Mouse (Mus musculus) layer of hippocampus, postnatal 36 days (tissue): ENCODE results near the gene Ppp1r15a. TPM values are rescaled to one million over a fixed set of nuclear protein-coding genes. Genes with fewer than 3 reads are reported as not detected.
"Not testable (repeated sequence)": the region's sequence is repeated elsewhere in the genome, so short reads cannot be mapped to it uniquely, and the experiment has no call there.

ENCODE experiments used
- DNase-seq, 2 experiments: peaks; one replicate each; pipeline ENCODE4 v3.0.0; 2022
- total RNA-seq, 2 experiments: library from RNA; stranded (reverse); gene quantifications; 2 replicates each; pipeline ENCODE4 v1.2.3; 2021

Gene Ppp1r15a
- total RNA-seq, 2 experiments from 2014 or later = 17.4 to 20.0 TPM

DNA sequence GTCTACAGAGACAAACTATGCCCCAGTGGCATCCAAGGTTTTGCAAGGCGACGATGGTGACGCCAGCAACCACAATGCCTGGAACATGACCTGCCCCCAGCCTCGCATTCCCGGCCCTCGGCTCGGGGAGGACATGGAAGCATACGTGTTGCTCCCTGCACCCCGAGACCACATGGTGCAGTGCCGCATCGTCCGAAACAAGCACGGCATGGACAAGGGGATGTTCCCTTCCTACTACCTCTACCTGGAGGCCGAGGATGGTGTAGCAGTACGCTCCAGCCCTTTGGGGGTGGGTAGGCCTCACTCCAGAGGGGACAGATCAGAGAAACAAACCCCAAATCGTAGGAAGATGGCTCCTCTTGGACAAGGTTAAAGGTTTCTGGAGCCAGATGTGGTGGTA lies 7.5 kb downstream of the Ppp1r15a start:
- no peak for DNase-seq

DNA sequence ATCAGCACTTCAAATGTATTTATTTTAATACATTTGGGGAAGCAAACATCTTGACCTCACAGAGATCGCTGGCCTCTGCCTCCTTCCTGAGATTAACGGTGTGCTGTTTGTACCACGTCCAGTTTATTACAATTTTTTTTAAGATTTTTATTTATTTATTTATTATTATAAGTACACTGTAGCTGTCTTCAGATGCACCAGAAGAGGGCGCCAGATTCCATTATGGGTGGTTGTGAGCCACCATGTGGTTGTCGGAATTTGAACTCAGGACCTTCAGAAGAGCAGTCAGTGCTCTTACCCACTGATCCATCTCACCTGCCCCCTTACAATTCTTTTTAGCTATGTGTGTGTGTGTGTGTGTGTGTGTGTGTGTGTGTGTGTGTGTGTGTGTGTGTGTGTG lies 9.2 kb downstream of the Ppp1r15a start:
- not testable (repeated sequence) for DNase-seq

DNA sequence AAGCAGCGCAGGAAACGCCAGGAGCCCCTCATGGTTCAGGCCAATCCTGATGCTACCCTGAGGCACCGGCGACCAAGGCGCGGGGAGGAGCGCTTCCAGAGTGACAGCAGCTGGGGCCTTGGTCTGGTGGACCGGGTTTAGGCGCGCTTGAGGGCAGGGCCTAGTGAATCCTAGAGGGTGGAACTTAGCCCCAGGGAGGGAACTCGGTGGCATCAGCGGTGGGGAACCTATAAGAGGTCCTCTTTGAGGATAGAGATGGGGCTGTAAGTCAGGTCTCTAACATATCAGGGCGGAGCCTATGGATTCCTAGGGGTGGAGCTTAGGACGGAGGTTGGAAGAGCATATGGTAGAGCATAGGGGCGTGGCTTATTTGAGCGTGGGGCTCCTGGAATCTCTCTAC lies 10.6 kb downstream of the Ppp1r15a start:
- no peak for DNase-seq

DNA sequence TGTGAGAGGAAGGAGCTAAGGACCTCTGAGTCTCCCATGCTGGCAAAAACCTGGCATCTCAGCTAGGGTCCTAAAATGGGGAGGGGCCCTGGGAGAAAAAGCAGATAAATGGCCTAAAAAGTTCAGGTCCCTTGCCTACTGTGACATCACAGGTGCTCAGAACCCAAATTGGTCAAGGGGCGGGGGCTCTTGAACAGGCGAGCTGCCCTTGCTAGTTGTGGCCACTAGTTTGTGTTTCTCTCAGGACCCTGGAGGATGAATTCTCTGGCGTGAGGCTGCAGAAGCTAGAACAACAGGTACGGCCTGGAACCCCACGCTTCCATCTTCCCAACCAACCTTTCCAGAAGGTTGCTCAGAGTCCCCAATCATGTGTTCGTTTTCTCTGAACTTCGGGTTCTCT lies 11.7 kb downstream of the Ppp1r15a start:
- DNase-seq = no peak

DNA sequence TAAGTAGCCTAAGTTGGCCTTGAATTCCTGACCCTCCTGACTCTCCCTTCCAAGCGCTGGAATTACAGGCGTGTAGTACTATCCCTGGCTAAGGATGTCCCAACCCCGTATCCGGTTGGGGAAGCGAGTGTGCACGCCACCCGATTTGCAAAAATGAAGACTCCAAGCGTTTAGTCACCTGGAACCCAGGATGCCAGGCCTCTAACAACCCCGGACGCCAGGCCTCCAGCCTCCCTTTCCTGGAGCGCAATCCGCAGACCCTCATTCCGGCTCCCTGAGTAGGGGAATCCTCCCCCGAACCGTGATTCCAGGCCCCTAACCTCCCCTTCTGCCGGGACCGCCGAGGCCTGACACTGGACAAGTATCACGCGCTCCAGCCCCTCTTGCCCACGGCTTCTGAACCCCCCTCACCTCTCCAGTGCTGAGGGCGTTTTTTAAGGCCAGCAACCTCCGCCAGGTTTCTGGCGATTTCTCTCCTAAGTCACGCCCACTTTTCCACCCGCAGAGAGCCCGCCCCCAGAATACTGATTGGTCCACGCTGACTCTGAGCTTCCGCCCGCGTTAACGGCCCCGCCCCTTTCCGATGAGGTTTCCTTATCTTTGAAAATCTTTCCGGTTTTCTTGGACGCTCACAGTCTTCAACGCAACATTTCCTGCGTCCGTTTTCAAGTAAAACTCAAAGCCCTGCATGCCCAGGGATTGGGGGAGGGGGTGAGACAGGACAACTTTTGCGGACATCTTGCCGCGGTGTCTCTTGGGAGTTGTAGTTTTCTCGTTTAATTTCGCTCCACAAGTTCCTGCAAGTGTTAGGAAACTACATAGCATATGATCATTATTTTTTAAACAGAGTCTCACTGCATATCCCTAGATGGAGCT lies 15.9 kb downstream of the Ppp1r15a start, which contains the start of gene Nucb1:
Gene Nucb1, minus strand, starts transcription at position 495 of the 876 bp plus-strand sequence.
- peak; percentile 88 to 89 for DNase-seq

DNA sequence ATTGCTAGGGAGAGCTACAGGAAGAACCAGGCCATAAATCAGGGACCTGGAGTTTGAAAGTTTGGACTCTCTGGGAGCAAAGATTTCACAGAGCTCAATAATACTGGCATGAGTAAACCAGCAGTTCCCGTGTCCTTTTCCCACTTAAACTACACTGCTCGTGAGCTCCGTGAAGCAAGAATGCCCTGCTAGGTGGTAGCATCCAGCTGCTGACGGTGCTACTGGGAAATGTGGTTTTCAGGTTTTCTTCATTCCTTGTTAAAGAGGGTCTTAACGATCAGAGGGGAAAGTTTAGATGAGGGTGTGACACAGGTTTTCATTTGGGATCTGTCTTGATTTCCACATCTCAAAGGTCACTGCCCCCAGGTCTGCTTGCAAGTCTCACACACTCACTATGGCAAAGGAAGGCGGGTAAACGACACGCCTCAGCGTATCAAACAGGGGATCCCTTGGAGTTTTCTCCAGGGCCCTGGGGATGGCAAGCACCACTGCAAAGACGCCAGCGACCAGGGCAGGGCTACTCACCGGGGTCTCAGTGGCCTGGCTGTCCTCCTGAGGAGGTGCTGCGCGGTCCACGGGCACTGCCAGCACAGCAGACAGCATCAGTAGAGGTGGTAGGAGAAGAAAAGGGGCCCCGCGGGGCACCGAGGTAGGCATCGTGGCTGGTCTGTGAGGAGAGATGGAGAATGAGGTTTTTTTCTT lies 16.7 kb downstream of the Ppp1r15a start:
- DNase-seq = no peak

DNA sequence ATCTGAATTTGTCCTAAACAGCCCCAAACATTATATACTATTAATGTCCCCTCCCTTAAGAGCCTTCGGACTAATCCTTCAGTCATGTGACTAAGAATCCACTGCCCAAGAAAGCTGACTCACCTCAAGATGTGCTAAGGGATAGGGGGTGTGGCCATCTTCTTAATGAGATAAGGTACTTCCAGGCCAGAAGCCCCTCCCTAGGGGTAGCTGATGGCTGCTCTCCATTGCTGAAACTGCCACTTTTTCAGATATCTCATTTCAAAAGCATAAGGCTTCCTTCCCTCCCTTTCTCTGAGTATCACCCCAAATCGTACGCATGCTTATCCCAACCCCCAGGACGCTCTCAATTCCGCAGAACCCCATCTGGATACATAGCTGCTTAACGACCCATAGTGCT lies 17.5 kb downstream of the Ppp1r15a start:
- DNase-seq = no peak

DNA sequence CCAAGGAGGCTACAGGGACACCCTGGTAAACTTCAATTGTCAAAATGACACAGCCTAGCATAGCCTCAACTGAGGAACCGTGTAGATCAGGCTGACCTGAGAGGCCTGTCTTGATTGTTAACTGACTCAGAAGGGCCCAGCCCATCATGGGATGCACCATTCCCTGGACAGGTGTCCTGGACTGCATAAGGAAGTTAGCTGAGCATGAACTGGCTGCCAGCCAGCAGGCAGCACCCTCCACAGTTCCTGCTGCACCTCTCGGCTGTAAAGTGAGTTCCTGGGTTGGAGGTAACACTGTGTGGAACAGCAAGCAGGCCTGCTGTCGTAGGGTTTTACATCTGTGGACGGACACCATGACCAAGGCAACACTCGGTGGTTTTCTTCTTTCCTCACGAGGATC lies 18.5 kb downstream of the Ppp1r15a start:
- DNase-seq = no peak

DNA sequence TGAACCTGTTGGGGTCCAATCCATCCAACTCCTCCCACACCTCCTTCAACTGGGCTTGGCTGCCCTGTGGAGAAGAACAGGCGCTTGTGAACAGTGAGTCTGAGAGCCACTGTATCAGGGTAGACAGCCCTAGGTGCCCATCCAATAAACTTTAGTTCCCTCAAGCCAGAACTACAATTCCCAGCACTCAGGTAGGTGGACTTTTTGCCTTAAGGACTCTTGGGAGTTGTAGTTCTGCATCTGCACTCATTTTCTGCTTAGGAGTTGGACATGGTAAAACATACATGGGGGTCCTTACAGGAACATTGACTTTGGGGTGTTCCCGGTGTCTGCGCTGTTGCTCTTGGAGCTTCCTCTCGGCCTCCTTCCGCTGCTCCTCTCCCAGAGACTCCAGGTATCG lies 27.6 kb downstream of the Ppp1r15a start:
- DNase-seq = no peak

DNA sequence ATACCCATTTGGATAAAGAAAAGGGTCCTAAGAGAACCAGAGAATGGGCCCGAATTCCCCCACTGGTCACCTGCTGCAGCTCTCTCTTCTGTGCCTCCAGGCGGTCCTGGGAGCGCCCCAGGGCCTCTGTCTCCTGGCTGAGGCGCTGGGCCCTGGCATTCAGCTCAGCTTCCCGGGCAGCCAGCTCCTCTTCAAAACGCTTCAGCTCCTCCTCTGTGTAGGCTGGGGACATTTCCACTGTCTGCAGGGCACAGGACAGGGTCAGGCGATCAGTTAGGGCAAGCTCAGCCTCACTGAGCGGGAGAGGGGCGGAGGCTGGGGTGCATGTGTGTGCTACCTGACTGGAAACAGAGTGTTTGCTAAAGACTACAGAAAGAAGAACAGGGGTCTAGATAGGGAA lies 31.5 kb downstream of the Ppp1r15a start:
- no peak for DNase-seq

DNA sequence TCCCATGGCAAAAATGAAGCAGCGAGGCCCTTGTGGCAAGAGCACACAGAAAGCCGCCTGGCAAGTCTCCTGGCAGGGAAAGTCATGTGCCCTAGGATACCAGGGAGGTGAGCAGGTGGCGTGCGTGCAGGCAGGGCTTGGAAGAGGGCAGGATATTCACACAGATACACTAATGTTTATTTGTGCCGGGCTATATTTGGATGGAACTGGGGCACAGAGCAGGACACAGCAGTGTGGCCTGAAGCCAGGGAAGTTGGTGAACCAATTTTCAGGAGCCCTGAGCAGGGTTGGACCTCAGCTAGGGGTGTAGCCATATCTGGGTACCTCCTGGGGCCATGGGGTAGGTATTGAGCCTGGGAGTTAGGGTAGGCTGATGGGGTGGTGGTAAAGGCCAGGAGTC lies 33.1 kb downstream of the Ppp1r15a start:
- no peak for DNase-seq

DNA sequence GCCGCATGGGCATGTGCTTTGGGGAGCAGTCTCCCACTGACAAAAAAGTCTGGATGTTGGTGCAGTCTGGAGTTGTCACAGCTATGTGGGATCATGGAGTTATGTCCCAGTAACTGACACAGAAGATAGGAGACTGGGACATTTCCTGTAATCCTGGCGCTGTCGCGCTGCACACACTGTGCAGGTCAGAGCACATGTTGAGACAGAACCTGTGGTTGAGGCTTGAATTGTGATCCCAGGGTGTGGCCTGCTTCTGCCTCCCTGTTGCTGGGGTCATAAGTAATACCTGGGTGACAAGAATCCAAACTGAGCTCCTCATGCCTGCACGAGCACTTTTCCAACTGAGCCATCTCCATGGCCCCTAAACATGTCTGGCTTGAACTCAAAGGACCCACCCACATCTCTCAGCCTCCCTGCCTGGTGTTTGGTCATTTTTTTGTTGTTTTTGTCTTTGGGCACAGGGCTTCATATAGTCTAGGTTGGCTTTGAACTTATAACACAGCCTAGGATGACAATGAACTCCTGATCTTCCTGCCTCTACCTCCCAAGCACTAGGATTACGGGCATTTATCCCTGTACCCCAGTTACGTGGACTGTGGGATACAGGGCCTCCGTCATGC lies 33.7 kb downstream of the Ppp1r15a start:
- no peak for DNase-seq

DNA sequence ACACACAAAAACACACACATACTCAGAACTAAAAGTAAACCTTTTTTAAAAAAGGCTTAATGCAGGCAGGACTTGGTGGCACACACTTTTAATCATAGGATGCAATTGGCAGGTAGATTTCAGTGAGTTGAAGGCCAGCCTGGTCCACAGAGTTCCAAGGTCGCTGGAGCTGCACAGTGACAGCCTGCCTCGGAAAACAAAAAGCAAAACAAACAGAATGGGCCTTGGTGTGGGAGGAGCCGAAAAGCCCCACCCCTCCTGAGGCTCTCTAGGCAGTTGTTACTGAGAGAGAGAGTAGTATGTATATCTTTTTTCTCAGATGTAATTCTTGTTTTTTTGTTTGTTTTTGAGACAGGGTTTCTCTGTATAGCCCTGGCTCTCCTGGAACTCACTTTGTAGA lies 34.8 kb downstream of the Ppp1r15a start:
- no peak for DNase-seq

DNA sequence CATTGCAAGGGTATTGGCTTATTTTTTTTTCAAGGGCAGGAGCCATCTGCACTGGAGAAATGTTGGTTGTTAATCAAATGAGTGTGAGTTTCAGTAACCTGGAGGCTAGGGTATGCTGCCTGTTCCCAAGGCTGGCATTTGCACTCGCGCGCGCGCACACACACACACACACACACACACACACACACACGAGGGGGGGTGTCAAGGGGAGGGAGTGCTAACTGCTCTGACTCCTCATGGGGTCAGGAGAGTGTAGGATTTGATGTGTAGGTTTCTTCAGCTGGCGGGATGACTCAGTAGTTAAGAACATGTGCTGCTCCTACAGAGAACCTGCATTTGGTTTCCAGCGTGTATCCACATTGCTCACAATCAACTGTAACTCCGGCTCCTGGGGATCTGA lies 35.2 kb downstream of the Ppp1r15a start:
- DNase-seq = no peak

DNA sequence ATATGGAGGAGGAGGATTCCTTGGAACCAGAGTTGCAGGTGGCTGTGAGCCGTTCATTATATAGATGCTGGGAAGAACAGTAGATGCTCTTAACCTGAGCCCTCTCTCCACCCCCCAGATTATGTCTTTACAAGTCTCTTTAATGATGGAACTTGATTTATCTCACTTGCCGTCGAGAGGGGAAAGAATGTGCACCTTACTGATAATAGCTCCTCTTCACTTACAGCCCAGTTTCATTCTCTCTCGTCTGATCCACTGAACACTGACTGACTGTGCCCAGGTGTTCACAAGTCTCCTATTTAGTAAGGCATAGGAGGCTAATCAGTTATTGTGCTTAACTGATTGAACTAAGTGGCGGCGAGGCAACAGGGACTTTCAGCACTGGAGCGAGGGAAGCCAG lies 36.5 kb downstream of the Ppp1r15a start:
- no peak for DNase-seq

DNA sequence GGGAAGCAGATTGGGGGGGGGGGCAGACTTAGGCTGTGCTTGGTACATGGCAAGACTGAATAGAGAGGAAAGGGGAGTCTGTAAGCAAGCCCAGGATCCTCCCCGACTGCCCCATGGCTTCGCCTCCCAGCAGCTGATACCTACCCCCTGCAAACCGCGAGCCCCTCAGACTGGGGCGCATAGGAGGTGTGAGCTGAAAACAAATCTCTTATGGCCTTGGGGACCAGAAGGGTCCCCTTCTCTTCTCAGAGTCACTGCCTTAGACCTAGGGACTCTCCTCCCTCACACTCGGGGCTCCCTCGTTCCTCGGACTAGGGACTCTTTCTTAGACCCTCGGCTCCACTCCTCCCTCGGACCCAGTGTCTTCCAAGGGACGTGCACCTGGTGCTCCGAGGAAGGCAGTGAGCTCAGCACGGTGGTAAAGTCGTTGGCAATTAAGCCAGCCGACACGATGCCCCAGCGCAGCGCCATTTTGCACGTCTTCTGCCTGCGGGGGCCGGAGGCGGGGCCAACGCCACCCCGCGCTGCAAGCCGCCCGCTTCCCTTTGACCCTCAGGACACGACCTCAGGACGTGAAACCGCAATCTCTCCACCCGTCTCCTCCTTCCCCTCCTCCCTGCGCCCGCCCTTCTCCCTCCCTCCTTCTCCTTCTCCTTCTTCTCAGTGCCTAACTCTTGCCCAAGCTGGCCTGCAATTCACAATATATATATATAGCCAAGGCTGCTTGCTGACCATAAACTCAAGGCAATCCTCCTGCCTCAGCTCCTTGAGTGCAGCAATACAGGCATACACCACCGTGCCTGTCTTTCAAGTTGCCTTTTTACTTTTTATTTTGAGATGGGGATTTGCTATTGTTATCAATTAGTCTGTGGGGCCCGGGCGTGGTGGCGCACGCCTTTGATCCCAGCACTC lies 37.5 kb downstream of the Ppp1r15a start, which contains the start of gene Dhdh:
Gene Dhdh, minus strand, starts transcription at position 513 of the 912 bp plus-strand sequence.
- DNase-seq = peak; percentile 32 to 35

DNA sequence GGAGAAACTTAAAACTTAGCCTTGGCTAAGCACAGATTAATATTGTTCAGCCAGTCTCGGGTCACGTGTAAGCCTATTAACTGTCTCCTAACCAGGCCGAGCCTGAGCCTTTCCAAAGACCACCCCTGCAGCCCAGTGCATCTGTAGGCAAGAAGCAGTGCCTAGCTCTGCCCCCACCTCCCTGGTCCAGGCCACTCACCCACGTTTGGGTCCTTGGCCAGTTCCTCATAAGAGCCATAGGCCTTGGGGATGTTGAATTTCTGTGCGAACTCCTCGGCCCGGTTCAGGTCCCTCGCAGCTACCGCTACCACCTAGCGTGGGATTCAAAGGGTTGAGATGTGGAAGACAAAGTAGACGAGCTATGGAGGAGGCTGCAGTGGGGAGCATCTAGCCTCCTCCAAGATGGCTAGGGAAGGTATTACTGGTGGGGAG lies 38.2 kb downstream of the Ppp1r15a start:
- DNase-seq = no peak

DNA sequence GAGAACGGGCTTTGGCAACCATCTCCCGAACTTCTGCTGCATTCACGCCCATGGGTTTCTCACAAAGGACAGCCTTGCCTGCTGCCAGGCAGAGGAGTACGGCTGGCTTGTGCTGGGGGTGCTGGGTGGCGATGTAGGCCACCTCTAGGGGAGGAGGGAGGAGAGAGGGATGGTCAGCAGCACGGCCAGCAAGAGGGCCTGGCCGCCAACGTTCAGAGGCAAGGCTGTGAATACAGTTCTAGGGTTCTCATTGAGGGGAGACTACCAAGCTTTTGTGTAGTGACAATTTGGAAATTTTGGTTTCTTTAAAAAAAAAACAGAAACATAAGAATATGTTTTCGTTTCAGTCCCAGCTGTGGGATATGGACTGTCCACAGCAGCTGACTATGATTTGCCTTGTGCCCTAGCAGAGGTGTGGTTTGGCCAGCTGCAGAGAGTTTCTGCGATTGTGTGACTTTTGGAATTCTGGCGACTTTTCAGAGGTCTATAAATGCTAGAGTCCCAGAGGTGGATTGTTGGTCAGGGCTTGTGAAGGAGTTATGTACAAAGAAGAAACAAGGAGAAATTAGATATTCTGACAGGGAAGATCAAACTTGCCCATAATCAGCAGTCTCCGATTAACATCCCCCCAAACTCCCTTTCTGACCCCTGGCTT lies 39.2 kb downstream of the Ppp1r15a start, which contains the start of gene Gm45808:
Gene Gm45808, minus strand, starts transcription at position 51 of the 655 bp plus-strand sequence.
- DNase-seq = no peak

DNA sequence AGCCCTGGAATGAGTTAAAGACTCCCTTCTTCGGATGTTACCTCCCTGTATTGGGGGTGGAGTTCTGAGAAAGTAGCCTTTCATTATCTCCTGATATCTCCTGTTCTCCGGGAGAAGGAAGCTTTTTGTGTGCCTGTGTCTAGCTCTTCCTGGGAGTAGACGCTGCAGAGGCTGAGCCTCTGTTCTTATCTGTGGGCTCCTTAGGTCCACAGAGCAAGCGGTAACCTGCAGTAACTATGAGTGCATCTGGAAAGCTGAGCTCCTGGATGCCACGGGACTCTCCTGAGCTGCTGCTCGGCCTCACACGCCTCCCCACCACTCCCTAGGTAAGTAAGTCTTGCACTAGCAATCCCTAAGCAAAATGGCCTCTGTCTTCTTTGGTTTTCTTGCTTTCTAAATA lies 39.9 kb downstream of the Ppp1r15a start:
- no peak for DNase-seq

DNA sequence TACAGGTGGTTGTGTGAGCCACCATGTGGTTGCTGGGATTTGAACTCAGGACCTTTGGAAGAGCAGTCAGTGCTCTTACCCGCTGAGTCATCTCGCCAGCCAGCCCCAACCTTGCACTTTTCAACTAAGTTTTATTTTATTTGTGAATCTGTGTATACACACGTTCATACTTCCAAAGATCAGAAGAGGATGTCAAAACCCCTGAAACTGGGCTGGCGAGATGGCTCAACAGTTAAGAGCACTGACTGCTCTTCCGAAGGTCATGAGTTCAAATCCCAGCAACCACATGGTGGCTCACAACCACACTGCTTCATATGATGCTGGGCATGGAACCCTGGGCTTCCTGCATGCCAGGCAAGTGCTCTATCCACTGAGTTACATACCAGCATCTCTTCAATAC lies 41.1 kb downstream of the Ppp1r15a start:
- DNase-seq = not testable (repeated sequence)

DNA sequence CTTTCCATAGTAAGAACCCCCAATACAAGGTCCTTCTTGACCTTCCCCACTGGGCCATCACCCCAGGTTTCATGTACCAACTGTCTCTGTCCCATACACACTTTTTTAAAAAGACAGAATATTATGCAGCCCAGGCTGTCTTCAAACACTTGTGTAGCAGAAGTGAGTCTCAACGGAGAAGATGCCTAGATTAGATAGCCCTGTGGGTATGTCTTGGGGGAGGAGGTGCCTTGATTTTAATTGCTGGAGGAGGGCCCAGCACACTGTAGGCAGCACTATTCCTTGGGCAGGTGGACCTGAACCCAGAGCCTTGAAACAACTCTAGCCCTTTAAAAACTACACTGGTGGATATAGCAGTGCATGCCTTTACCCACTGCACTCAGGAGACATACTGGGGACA lies 43.9 kb downstream of the Ppp1r15a start:
- no peak for DNase-seq
